Mouse (Mus musculus) MEL (cell line): ENCODE data around the gene Tubal3. TPM values are rescaled to one million over a fixed set of nuclear protein-coding genes. Genes with fewer than 3 reads are reported as not detected.

Source experiments
- DNase-seq: peaks from one replicate; pipeline ENCODE4 v3.0.0; 2011; ENCODE audit warnings: low read depth, low spot score
- H3K27ac ChIP-seq: 2 replicates; pipeline ENCODE4 v1.5.1; 2012; ENCODE audit warnings: low read depth, mild to moderate bottlenecking, control low read depth, low read length, moderate library complexity; ENCODE audit not compliant: control insufficient read depth
- H3K27me3 ChIP-seq, 2 experiments: fragments of 150-350 bp in 1 of 2; sonication (generic) in 1 of 2; 2 replicates each; pipeline ENCODE4 v1.6.1; 2012; ENCODE audit warnings: low read length in 2 of 2, mild to moderate bottlenecking in 2 of 2, improper control_type of control experiment in 1 of 2, moderate library complexity in 1 of 2; ENCODE audit not compliant: insufficient read depth in 2 of 2, control insufficient read depth in 1 of 2
- H3K36me3 ChIP-seq, 2 experiments: 2 replicates each; pipeline ENCODE4 v1.6.1; 2012 to 2014; ENCODE audit warnings: low read length in 2 of 2, improper control_type of control experiment in 1 of 2, inconsistent platforms in 1 of 2, mild to moderate bottlenecking in 1 of 2; ENCODE audit not compliant: insufficient read depth in 2 of 2, control insufficient read depth in 1 of 2
- H3K4me1 ChIP-seq, 2 experiments: fragments of 150-350 bp in 1 of 2; sonication (generic) in 1 of 2; 2 replicates each; pipeline ENCODE4 v1.6.1; 2012; ENCODE audit warnings: low read length in 2 of 2, improper control_type of control experiment in 1 of 2, mild to moderate bottlenecking in 1 of 2; ENCODE audit not compliant: insufficient read depth in 2 of 2, control insufficient read depth in 1 of 2
- H3K4me3 ChIP-seq, 2 experiments: fragments of 150-350 bp in 1 of 2; sonication (generic) in 1 of 2; 2 replicates each; pipeline ENCODE4 v1.5.1; 2012; ENCODE audit warnings: low read depth in 2 of 2, low read length in 2 of 2, mild to moderate bottlenecking in 2 of 2, moderate library complexity in 2 of 2, control low read depth in 1 of 2, improper control_type of control experiment in 1 of 2; ENCODE audit not compliant: control insufficient read depth in 1 of 2, insufficient read depth in 1 of 2
- H3K79me2 ChIP-seq: 2 replicates; pipeline ENCODE4 v1.6.1; 2012; ENCODE audit warnings: mild to moderate bottlenecking, low read length, moderate library complexity; ENCODE audit not compliant: control insufficient read depth, poor library complexity, insufficient read depth
- H3K9ac ChIP-seq: 2 replicates; pipeline ENCODE4 v1.6.1; 2012; ENCODE audit warnings: low read depth, mild to moderate bottlenecking, control low read depth, low read length, moderate library complexity; ENCODE audit not compliant: control insufficient read depth, poor library complexity, severe bottlenecking
- H3K9me3 ChIP-seq: fragments of 150-350 bp; sonication (generic); replicated peaks from 2 replicates; pipeline ENCODE4 v1.6.1; 2012; ENCODE audit warnings: mild to moderate bottlenecking, low read length, improper control_type of control experiment, moderate library complexity; ENCODE audit not compliant: insufficient read depth
- E2F4 ChIP-seq: IDR thresholded peaks from 2 replicates; pipeline ENCODE4 v1.6.1; 2011; ENCODE audit warnings: low read depth, low read length, improper control_type of control experiment, borderline replicate concordance
- MAX ChIP-seq: IDR thresholded peaks from 2 replicates; pipeline ENCODE4 v1.6.1; 2011; ENCODE audit warnings: low read length, improper control_type of control experiment
- MAZ ChIP-seq: IDR thresholded peaks from 2 replicates; pipeline ENCODE4 v1.6.1; 2012; ENCODE audit warnings: low read depth, mild to moderate bottlenecking, inconsistent platforms, low read length, improper control_type of control experiment
- MYB ChIP-seq: IDR thresholded peaks from 2 replicates; pipeline ENCODE4 v1.6.1; 2011; ENCODE audit warnings: mild to moderate bottlenecking, low read depth, low read length, improper control_type of control experiment
- RAD21 ChIP-seq: IDR thresholded peaks from 2 replicates; pipeline ENCODE4 v1.6.1; 2011; ENCODE audit warnings: mild to moderate bottlenecking, low read depth, low read length, improper control_type of control experiment
- SIN3A ChIP-seq: IDR thresholded peaks from 2 replicates; pipeline ENCODE4 v1.6.1; 2012; ENCODE audit warnings: low read length, improper control_type of control experiment, inconsistent platforms
- TCF12 ChIP-seq: IDR thresholded peaks from 2 replicates; pipeline ENCODE4 v1.6.1; 2014; ENCODE audit warnings: low read depth, mild to moderate bottlenecking, inconsistent platforms, low read length, improper control_type of control experiment, moderate library complexity
- polyA plus RNA-seq, 2 experiments: library from polyadenylated mRNA; stranded (reverse) in 1 of 2; unstranded in 1 of 2; fragments of >175 nt in 1 of 2; fragments of >200 nt in 1 of 2; gene quantifications; 2 replicates each; pipeline versions ENCODE4 v1.2.1 to v1.2.4; 2012; ENCODE audit warnings: low replicate concordance in 2 of 2, low read depth in 1 of 2; ENCODE audit not compliant: insufficient read length in 2 of 2, insufficient read depth in 1 of 2, missing spikeins in 1 of 2
- total RNA-seq: library from RNA; depleted of rRNA; stranded (reverse); fragments of 300-350 nt; gene quantifications from 2 replicates; pipeline ENCODE4 v1.2.3, GENCODE M21; 2012; rRNA removed

Tubal3 gene
- total and polyA plus RNA-seq, 3 experiments = not detected

DNA sequence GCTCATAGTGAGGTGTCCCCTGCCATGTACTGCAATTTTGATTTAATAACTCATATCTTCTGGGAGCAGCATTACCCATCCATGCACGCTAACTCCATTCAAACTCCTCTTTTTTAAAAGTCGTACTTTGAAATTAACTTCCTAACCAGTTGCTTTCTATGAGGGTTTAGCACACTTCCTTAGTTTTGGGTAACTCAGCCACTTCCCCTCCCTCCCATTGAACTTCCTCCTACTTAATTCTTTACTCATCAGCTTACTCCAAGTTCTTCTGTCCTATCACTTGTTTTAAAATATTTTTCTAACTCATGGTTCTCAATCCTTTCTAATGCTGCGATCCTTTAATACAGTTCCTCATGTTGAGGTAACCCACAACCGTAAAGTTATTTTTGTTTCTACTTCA lies 50.8 kb downstream of the Tubal3 start:
- Histone ChIP-seq H3K4me1 (no peaks in the 10 kb centered on the region), H3K9ac (no peak overlapping the region), H3K36me3 (no peaks in the 10 kb centered on the region), H3K79me2 (no peaks in the 10 kb centered on the region), H3K9me3 (no peaks in the 10 kb centered on the region), H3K4me3 (no peak overlapping the region), H3K27ac (no peak overlapping the region), H3K27me3 (no peaks in the 10 kb centered on the region)
- no peak for DNase-seq
- no peak for TF ChIP-seq MAX
- no peak for TF ChIP-seq MYB
- TF ChIP-seq SIN3A = no peak
- no peak for TF ChIP-seq MAZ
- no peak for TF ChIP-seq TCF12
- TF ChIP-seq E2F4 = no peak
- TF ChIP-seq RAD21 = no peak

Other genes starting within 250 kb of the Tubal3 start
- gene Calml3, start 114.0 kb upstream of the Tubal3 start, total RNA-seq = not detected in 2 replicates
- gene Calml3, start 114.0 kb upstream of the Tubal3 start, polyA plus RNA-seq = not detected
- not detected in 2 replicates for gene Calm4, start 80.5 kb upstream of the Tubal3 start, total RNA-seq
- gene Calm4, start 80.5 kb upstream of the Tubal3 start, polyA plus RNA-seq = not detected
- not detected in 2 replicates for gene Calm5, start 64.1 kb upstream of the Tubal3 start, total RNA-seq
- gene Calm5, start 64.1 kb upstream of the Tubal3 start, polyA plus RNA-seq = not detected
- 29.2 and 29.8 TPM in 2 replicates for gene Net1, start 54 bp upstream of the Tubal3 start, total RNA-seq
- gene Net1, start 54 bp upstream of the Tubal3 start, polyA plus RNA-seq = 100 to 1,000 TPM in 1 of 2 experiments, 10 to 100 TPM in 1; 63.2 to 125 TPM
- gene Ucn3, start 27.1 kb downstream of the Tubal3 start, total RNA-seq = not detected in 2 replicates
- gene Ucn3, start 27.1 kb downstream of the Tubal3 start, polyA plus RNA-seq = not detected
- not detected in 2 replicates for gene Akr1c14, start 130.7 kb downstream of the Tubal3 start, total RNA-seq
- not detected for gene Akr1c14, start 130.7 kb downstream of the Tubal3 start, polyA plus RNA-seq
- gene Akr1c18, start 232.4 kb downstream of the Tubal3 start, total RNA-seq = not detected in 2 replicates
- not detected for gene Akr1c18, start 232.4 kb downstream of the Tubal3 start, polyA plus RNA-seq